Mouse (Mus musculus) kidney, embryonic 16.5 days (tissue): ENCODE measurements around the gene Myl12a. TPM values are rescaled to one million over a fixed set of nuclear protein-coding genes. Genes with fewer than 3 reads are reported as not detected.
"Not testable (repeated sequence)": the region's sequence is repeated elsewhere in the genome, so short reads cannot be mapped to it uniquely, and the experiment has no call there.

Source experiments
- ATAC-seq: fragments of 200-750 bp; cut with Nextera tagmentation; 2 replicates; pipeline ENCODE4 v1.8.0; 2017; ENCODE audit warnings: moderate TSS enrichment; ENCODE audit not compliant: low FRiP score, low TSS enrichment
- H3K27ac ChIP-seq: fragments of 300-500 bp; sonication (generic); 2 replicates; pipeline ENCODE4 v1.5.1; 2014; ENCODE audit warnings: low read length
- H3K27me3 ChIP-seq: fragments of 300-500 bp; sonication (generic); 2 replicates; pipeline ENCODE4 v1.6.1; 2014; ENCODE audit warnings: low read length, control low read depth, mixed read lengths; ENCODE audit not compliant: insufficient read depth
- H3K36me3 ChIP-seq: fragments of 300-500 bp; sonication (generic); 2 replicates; pipeline ENCODE4 v1.6.1; 2014; ENCODE audit warnings: low read length, control low read depth, mixed read lengths; ENCODE audit not compliant: insufficient read depth
- H3K4me1 ChIP-seq: fragments of 300-500 bp; sonication (generic); 2 replicates; pipeline ENCODE4 v1.6.1; 2014; ENCODE audit warnings: low read length, control low read depth, mixed read lengths; ENCODE audit not compliant: insufficient read depth
- H3K4me2 ChIP-seq: fragments of 300-500 bp; sonication (generic); replicated peaks from 2 replicates; pipeline ENCODE4 v1.6.1; 2014; ENCODE audit warnings: low read depth, low read length
- H3K4me3 ChIP-seq: fragments of 300-500 bp; sonication (generic); 2 replicates; pipeline ENCODE4 v1.5.1; 2014; ENCODE audit warnings: mild to moderate bottlenecking, low read length
- H3K9ac ChIP-seq: fragments of 300-500 bp; sonication (generic); replicated peaks from 2 replicates; pipeline ENCODE4 v1.6.1; 2014; ENCODE audit warnings: low read length
- H3K9me3 ChIP-seq: fragments of 300-500 bp; sonication (generic); 2 replicates; pipeline ENCODE4 v1.6.1; 2016; ENCODE audit warnings: low read length, control low read depth
- WGBS: fragments of 180-500 bp; shearing (Covaris S2); extraction: QIAGEN DNeasy Blood & Tissue Kit; methylation state at CpG from one replicate; pipeline ENCODE4 v1.1.7; 2014; 5-methylcytosine and 5-hydroxymethylcytosine counted together
- polyA plus RNA-seq: library from polyadenylated mRNA; unstranded; fragments of >200 nt; fragmentation: Nextera tagmentation; extraction: Ambion mirVana; gene quantifications from 2 replicates; pipeline ENCODE4 v1.2.1, GENCODE M21; 2015

The Myl12a gene
- polyA plus RNA-seq, 1 experiment from 2014 or later = 696 TPM

DNA sequence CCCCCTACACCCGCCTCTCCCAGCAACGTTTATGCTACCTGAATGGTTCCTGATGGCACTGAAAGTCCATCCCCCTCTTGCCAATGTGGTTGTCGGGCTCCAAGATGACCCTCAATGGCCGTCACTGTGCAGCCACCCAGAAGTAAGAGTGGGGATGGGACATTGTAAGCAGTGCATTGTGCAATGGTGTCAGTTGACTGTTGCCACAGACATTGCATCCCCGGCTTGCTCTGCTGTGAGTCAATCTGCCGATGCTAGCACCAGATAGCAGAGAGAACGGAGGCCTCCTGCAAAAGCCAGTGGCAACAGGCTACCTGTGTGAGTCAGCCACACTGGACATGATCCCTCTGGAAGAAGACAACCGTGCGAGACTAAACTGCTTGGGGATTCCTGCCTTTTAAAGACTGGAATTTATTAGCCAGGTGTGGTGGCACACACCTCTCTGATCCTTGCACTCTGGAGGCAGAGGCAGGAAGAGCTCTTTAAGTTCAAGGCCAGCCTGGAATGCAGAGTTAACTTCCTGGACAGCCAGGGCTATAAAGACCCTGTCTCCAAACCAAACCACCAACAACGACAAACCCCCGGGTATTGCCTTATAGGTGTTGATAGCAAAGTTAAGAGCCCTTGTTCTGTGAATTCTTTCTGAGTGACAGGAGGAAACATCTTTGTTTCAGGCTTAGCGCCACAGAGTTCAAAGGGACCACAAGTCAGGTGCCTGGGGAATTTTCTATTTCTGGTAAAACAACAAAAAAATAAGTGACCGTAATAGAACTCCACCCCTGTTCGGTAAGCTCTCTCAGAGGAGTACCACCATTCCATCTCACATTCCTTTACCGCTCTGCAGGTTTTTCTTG is 16.9 kb downstream of the Myl12a start:
- no peak overlapping the region for H3K27ac ChIP-seq
- H3K4me3 ChIP-seq = no peak overlapping the region

DNA sequence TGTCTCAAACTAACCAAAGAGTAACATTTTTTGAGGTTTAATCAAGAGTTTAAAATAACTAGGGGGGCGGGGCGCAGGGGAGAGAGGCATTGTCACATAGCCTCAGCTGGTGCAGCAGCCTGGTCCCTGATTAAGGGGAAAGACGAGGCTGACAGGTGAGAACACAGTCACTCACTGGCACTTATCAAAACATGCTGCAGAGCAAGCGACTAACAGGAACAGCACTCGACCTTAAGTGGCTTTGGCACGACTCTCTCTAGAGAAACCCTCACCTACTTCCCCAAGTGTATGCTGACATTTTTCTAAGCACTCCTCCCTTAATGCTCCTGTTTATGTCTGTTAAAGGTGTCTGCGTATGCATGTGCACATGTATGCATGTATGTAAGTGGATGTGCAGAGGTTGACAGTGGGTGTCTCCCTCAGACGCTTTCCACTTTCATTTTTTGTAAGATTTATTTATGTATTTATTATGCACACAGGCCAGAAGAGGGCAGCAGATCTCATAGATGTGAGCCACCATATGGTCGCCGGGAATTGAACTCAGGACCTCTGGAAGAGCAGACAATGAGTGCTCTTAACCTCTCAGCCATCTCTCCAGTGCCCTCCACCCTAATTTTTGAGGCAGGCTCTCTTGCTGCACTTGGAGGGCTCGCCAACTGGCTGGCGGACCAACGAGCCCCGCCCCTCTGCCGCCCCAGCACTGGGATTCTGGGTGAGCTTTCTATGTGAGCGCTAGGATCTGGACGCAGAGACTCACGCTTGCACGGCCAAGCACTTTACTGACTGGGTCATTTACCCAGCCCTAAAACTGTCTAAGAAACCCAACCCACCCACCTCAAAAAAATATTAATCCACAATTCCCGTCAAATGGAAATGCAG is 23.1 kb downstream of the Myl12a start:
- H3K36me3 ChIP-seq = peaks cover 45% of the 10 kb centered on the region
- no peak for ATAC-seq
- no peaks in the 10 kb centered on the region for H3K4me1 ChIP-seq
- H3K4me2 ChIP-seq = no peak overlapping the region
- no peaks in the 10 kb centered on the region for H3K9me3 ChIP-seq
- H3K9ac ChIP-seq = no peak overlapping the region
- no peaks in the 10 kb centered on the region for H3K27me3 ChIP-seq
- 88% methylated on average over 20 of the region's 20 CpGs for WGBS
- no peak overlapping the region for H3K27ac ChIP-seq
- no peak overlapping the region for H3K4me3 ChIP-seq

More for the DNA sequence above, 16.9 kb downstream of the Myl12a start:
- ATAC-seq = no peak
- no peak overlapping the region for H3K9ac ChIP-seq
- no peak overlapping the region for H3K4me2 ChIP-seq
- peaks cover 35% of the 10 kb centered on the region for H3K36me3 ChIP-seq
- peaks cover 26% of the 10 kb centered on the region for H3K4me1 ChIP-seq
- H3K9me3 ChIP-seq = no peaks in the 10 kb centered on the region
- 75% methylated on average over 15 of the region's 15 CpGs for WGBS
- H3K27me3 ChIP-seq = no peaks in the 10 kb centered on the region

DNA sequence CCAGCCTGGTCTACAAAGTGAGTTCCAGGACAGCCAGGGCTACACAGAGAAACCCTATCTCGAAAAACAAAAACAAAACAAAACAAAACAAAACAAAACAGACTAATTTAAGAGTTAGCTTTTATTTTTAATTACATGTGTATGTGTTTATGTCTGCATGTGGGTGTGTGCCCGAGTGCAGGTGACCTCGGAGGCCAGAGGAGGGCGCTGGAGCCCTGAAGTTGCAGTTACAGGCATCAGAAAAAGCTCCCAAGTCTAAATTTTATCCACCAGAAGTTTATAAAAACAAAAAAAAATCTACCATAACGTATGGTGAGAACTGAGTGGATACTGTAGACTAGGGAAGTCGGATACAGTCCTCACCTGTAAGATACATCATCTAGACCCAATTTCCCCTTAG is 24.9 kb downstream of the Myl12a start:
- Histone ChIP-seq H3K4me2 (no peak overlapping the region), H3K4me1 (no peaks in the 10 kb centered on the region), H3K36me3 (peaks cover 61% of the 10 kb centered on the region), H3K27ac (no peak overlapping the region), H3K27me3 (no peaks in the 10 kb centered on the region), H3K9ac (no peak overlapping the region), H3K9me3 (no peaks in the 10 kb centered on the region), H3K4me3 (no peak overlapping the region)
- ATAC-seq = no peak
- WGBS = 86% methylated on average over 6 of the region's 6 CpGs

DNA sequence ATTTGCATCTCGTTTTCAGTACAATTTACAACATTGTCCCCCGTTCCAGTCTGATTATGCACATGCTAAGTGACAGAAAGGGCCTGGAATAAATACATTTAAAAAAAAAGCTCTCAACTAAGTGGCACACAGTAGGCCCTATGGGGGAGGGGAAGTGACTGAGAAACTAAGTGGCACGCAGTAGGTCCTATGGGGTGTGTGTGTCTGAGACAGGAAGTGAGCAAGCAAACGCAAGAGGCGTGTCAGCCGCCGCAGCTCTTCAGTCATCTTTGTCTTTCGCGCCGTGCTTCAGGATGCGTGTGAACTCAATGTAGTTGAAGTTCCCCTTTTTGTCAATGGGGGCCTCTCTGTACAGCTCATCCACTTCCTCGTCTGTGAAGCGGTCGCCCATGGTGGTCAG is 28.6 kb downstream of the Myl12a start:
- H3K9me3 ChIP-seq, ATAC-seq, H3K9ac ChIP-seq, H3K4me3 ChIP-seq, H3K27me3 ChIP-seq, H3K4me2 ChIP-seq, H3K4me1 ChIP-seq, H3K27ac ChIP-seq: not testable (repeated sequence)
- 85% methylated on average over 14 of the region's 14 CpGs for WGBS
- H3K36me3 ChIP-seq = peaks cover 37% of the 10 kb centered on the region

- no peak for ATAC-seq
- H3K4me2 ChIP-seq = no peak overlapping the region
- no peak overlapping the region for H3K4me3 ChIP-seq
- H3K4me1 ChIP-seq = peaks cover 4% of the 10 kb centered on the region; the same call in 1 of the 2 replicates
- WGBS = 86% methylated on average over 9 of the region's 9 CpGs
- no peak overlapping the region for H3K27ac ChIP-seq
- peaks cover 37% of the 10 kb centered on the region for H3K36me3 ChIP-seq
- H3K27me3 ChIP-seq = no peaks in the 10 kb centered on the region
- H3K9me3 ChIP-seq = no peaks in the 10 kb centered on the region
- H3K9ac ChIP-seq = no peak overlapping the region
Observed at GRCm38 (mm10) chr17:70973398-70973797, 29.3 kb downstream of the Myl12a start.

DNA sequence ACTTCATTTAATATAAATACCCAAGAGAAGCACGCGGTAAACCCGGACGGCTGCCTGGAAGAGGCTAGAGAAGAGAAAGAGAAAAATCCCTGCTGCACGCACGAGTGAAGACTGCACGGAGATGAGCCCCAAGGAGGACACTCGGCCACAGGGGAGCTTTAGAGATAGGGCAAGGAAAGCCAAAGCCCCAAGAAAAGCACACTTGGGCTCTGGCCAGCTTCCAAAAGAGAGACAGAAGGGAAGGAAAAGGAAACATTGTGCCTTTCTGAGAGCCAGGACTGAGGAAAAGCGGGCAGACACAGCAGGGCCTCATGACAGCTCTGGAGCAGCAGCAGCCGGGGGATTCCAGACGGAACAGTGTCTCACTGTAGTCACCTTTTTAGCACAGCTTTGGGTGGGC is 31.5 kb downstream of the Myl12a start:
- H3K9ac ChIP-seq = no peak overlapping the region
- no peak overlapping the region for H3K4me2 ChIP-seq
- no peaks in the 10 kb centered on the region for H3K9me3 ChIP-seq
- no peak overlapping the region for H3K27ac ChIP-seq
- no peak overlapping the region for H3K4me3 ChIP-seq
- peaks cover 32% of the 10 kb centered on the region for H3K36me3 ChIP-seq
- 72% methylated on average over 11 of the region's 11 CpGs for WGBS
- ATAC-seq = no peak
- peaks cover 4% of the 10 kb centered on the region for H3K4me1 ChIP-seq
- no peaks in the 10 kb centered on the region for H3K27me3 ChIP-seq

DNA sequence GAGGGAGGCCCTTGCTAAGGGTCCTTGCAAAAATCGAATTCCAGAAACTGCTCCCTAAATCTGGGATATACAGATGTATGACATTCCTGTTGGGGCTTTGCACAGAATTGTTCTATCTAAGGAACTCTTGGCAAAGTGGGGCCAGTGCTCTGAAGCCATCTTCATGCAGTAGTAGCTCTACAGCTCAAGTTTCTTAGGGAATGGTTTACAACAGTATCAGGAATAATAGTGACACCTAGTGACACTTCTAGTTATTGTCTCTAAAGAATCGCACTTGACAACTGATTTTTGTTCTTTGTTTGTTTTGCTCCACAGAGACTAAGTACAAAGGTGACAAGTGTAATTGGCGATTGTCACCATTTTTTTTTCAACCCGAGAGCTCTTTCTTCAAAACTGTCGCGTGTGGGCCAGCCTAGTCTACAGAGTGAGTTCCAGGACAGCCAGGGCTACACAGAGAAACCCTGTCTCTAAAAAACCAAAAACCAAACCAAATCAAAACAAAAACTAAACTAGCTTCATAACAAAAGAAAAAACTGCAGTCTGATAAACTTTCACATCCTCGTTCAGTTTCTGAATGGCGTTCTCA is 34.0 kb downstream of the Myl12a start:
- peak; percentile 74 for ATAC-seq
- Histone ChIP-seq H3K27me3 (no peaks in the 10 kb centered on the region), H3K9ac (0 out of 2 replicates have a peak overlapping the region, but pooled peaks have one; percentile 39), H3K9me3 (no peaks in the 10 kb centered on the region), H3K4me3 (no peak overlapping the region), H3K36me3 (peaks cover 8% of the 10 kb centered on the region), H3K27ac (no peak overlapping the region), H3K4me1 (peaks cover 4% of the 10 kb centered on the region), H3K4me2 (no peak overlapping the region)
- WGBS = 20% methylated on average over 8 of the region's 8 CpGs

GRCm38 (mm10) chr17:70967646-70968045 is 35.0 kb downstream of the Myl12a start:
- WGBS = 53% methylated on average over 12 of the region's 12 CpGs
- no peak overlapping the region for H3K4me2 ChIP-seq
- no peak for ATAC-seq

GRCm38 (mm10) chr17:70967191-70967590 is 35.5 kb downstream of the Myl12a start:
- Histone ChIP-seq H3K9me3 (no peaks in the 10 kb centered on the region), H3K36me3 (no peaks in the 10 kb centered on the region), H3K4me3 (no peak overlapping the region), H3K4me2 (no peak overlapping the region), H3K27ac (no peak overlapping the region), H3K4me1 (peaks cover 4% of the 10 kb centered on the region), H3K27me3 (no peaks in the 10 kb centered on the region), H3K9ac (no peak overlapping the region)
- 42% methylated on average over 9 of the region's 9 CpGs for WGBS
- no peak for ATAC-seq

More at GRCm38 (mm10) chr17:70967646-70968045, 35.0 kb downstream of the Myl12a start:
- Histone ChIP-seq H3K4me1 (peaks cover 4% of the 10 kb centered on the region), H3K9ac (no peak overlapping the region), H3K27me3 (no peaks in the 10 kb centered on the region), H3K27ac (no peak overlapping the region), H3K9me3 (no peaks in the 10 kb centered on the region), H3K36me3 (no peaks in the 10 kb centered on the region), H3K4me3 (no peak overlapping the region)
